Mouse (Mus musculus): Measurements from ENCODE around the gene Med12l. TPM values are rescaled to one million over a fixed set of nuclear protein-coding genes. Genes with fewer than 3 reads are reported as not detected.

Med12l gene
- polyA plus RNA-seq, 1 experiment: 11.7 TPM

- no peak for TF ChIP-seq EP300 (IDR thresholded peaks at IDR 0.05; ENCODE audit: insufficient read depth, low read depth, low read length)
- no peak for TF ChIP-seq CTCF (IDR thresholded peaks at IDR 0.05; ENCODE audit: low read depth, low read length)
- no peak for TF ChIP-seq POLR2A (IDR thresholded peaks at IDR 0.05; ENCODE audit: insufficient read depth, low read length)
- H3K27ac ChIP-seq (ENCODE audit: insufficient read depth, low read length): no peak overlapping the region
- no peaks in the 10 kb centered on the region for H3K9me3 ChIP-seq (replicated peaks; ENCODE audit: control insufficient read depth, insufficient read depth, low read length, poor library complexity, severe bottlenecking)
- H3K4me3 ChIP-seq (ENCODE audit: low read depth, low read length): no peak overlapping the region
- no peak overlapping the region for H3K9ac ChIP-seq (ENCODE audit: low read depth, poor library complexity, severe bottlenecking)
- H3K27me3 ChIP-seq (ENCODE audit: control insufficient read depth, insufficient read depth, low read length, poor library complexity, severe bottlenecking): no peaks in the 10 kb centered on the region
- no peaks in the 10 kb centered on the region for H3K36me3 ChIP-seq (ENCODE audit: control insufficient read depth, insufficient read depth, low read length, poor library complexity, severe bottlenecking)
- H3K4me1 ChIP-seq (ENCODE audit: control insufficient read depth, insufficient read depth, low read length): no peaks in the 10 kb centered on the region
Measured at GRCm38 (mm10) chr3:59360102-59360501, 354.5 kb downstream of the Med12l start.

- Histone ChIP-seq H3K4me3 (ENCODE audit: low read depth, low read length) (no peak overlapping the region), H3K4me1 (ENCODE audit: control insufficient read depth, insufficient read depth, low read length) (no peaks in the 10 kb centered on the region), H3K27ac (ENCODE audit: insufficient read depth, low read length) (no peak overlapping the region), H3K9ac (ENCODE audit: low read depth, poor library complexity, severe bottlenecking) (no peak overlapping the region), H3K9me3 (replicated peaks; ENCODE audit: control insufficient read depth, insufficient read depth, low read length, poor library complexity, severe bottlenecking) (no peaks in the 10 kb centered on the region), H3K27me3 (ENCODE audit: control insufficient read depth, insufficient read depth, low read length, poor library complexity, severe bottlenecking) (no peaks in the 10 kb centered on the region), H3K36me3 (ENCODE audit: control insufficient read depth, insufficient read depth, low read length, poor library complexity, severe bottlenecking) (no peaks in the 10 kb centered on the region)
- TF ChIP-seq CTCF (IDR thresholded peaks at IDR 0.05; ENCODE audit: low read depth, low read length): no peak
- no peak for TF ChIP-seq EP300 (IDR thresholded peaks at IDR 0.05; ENCODE audit: insufficient read depth, low read depth, low read length)
- no peak for TF ChIP-seq POLR2A (IDR thresholded peaks at IDR 0.05; ENCODE audit: insufficient read depth, low read length)
Measured at GRCm38 (mm10) chr3:59361895-59362294, 356.3 kb downstream of the Med12l start.

Other genes starting within 250 kb of the Med12l start
- not detected in 2 replicates for gene Mindy4b-ps, start 183.5 kb upstream of the Med12l start, polyA plus RNA-seq (2011; ENCODE audit: insufficient read depth, insufficient read length, low read depth, missing spikeins)
- gene Clrn1, start 120.5 kb upstream of the Med12l start, polyA plus RNA-seq (2011; ENCODE audit: insufficient read depth, insufficient read length, low read depth, missing spikeins): not detected in 2 replicates
- gene Gpr171, start 96.0 kb downstream of the Med12l start, polyA plus RNA-seq (2011; ENCODE audit: insufficient read depth, insufficient read length, low read depth, missing spikeins): not detected in 2 replicates
- gene P2ry14, start 147.8 kb downstream of the Med12l start, polyA plus RNA-seq (2011; ENCODE audit: insufficient read depth, insufficient read length, low read depth, missing spikeins): 0.70 and 0.81 TPM in 2 replicates
- not detected in 2 replicates for gene Gpr87, start 189.3 kb downstream of the Med12l start, polyA plus RNA-seq (2011; ENCODE audit: insufficient read depth, insufficient read length, low read depth, missing spikeins)
- gene P2ry13, start 205.1 kb downstream of the Med12l start, polyA plus RNA-seq (2011; ENCODE audit: insufficient read depth, insufficient read length, low read depth, missing spikeins): not detected in 2 replicates